Mouse (Mus musculus) midbrain, embryonic 10.5 days (tissue): ENCODE measurements at regions not wholly inside any gene's neighbourhood (a gene's known extent, or its start where the extent isn't known, plus 50 kb on each side); places are given as distances from the start of the nearest gene placed in this dataset.

Source experiments
- DNase-seq: peaks from one replicate; pipeline ENCODE4 v3.0.0-alpha.2; 2017; ENCODE audit warnings: low spot score
- H3K27ac ChIP-seq: fragments of 300-500 bp; sonication (generic); replicated peaks from 2 replicates; pipeline ENCODE4 v1.5.1; 2016; ENCODE audit warnings: mild to moderate bottlenecking
- H3K27me3 ChIP-seq: fragments of 300-500 bp; sonication (generic); 2 replicates; pipeline ENCODE4 v1.6.1; 2016; ENCODE audit warnings: low read depth, mild to moderate bottlenecking; ENCODE audit not compliant: poor library complexity, severe bottlenecking
- H3K36me3 ChIP-seq: fragments of 300-500 bp; sonication (generic); 2 replicates; pipeline ENCODE4 v1.6.1; 2016; ENCODE audit warnings: mild to moderate bottlenecking, moderate library complexity
- H3K4me1 ChIP-seq: fragments of 300-500 bp; sonication (generic); 2 replicates; pipeline ENCODE4 v1.6.1; 2016
- H3K4me3 ChIP-seq: fragments of 300-500 bp; sonication (generic); 2 replicates; pipeline ENCODE4 v1.5.1; 2016; ENCODE audit warnings: mild to moderate bottlenecking, moderate library complexity
- H3K9me3 ChIP-seq: fragments of 300-500 bp; sonication (generic); replicated peaks from 2 replicates; pipeline ENCODE4 v1.6.1; 2016; ENCODE audit warnings: mild to moderate bottlenecking
- WGBS: fragments of 180-500 bp; shearing (Covaris S2); methylation state at CpG from one replicate; pipeline ENCODE4 v1.1.7; 2016; 5-methylcytosine and 5-hydroxymethylcytosine counted together

GRCm38 (mm10) chr13:101918185-101918584 lies 150.2 kb upstream of the Pik3r1 start:
- WGBS = 81% methylated on average over 3 of the region's 3 CpGs
- no peaks in the 10 kb centered on the region for H3K36me3 ChIP-seq
- no peak overlapping the region for H3K27ac ChIP-seq
- H3K4me1 ChIP-seq = peaks cover 7% of the 10 kb centered on the region
- DNase-seq = no peak
- H3K27me3 ChIP-seq = no peaks in the 10 kb centered on the region
- no peak overlapping the region for H3K4me3 ChIP-seq
- no peaks in the 10 kb centered on the region for H3K9me3 ChIP-seq

GRCm38 (mm10) chr13:101919266-101919665 lies 151.2 kb upstream of the Pik3r1 start:
- no peak overlapping the region for H3K27ac ChIP-seq

DNA sequence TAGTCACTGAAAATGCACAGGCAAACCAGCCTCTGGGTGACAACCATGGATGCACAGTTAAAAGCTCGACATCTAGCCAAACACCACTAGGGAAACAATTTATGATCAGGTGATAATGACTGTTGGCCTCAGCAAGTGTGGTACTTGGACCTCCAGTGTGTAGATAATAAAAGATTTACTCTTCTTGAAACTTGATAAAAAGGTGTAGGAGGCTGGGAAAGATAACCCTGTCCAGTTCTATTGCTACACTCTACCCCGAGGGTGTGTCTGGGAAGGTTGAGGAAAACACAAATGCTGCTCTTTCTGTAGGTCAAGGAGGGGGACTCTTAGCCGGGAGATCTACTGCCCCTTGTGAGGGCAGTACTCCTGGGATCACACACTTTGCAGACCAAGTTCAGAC lies 152.4 kb upstream of the Pik3r1 start:
- DNase-seq = no peak
- Histone ChIP-seq H3K27me3 (no peaks in the 10 kb centered on the region), H3K27ac (no peak overlapping the region), H3K36me3 (no peaks in the 10 kb centered on the region), H3K9me3 (no peaks in the 10 kb centered on the region), H3K4me3 (no peak overlapping the region), H3K4me1 (peaks cover 11% of the 10 kb centered on the region)
- 84% methylated on average over 3 of the region's 3 CpGs for WGBS

More at GRCm38 (mm10) chr13:101919266-101919665, 151.2 kb upstream of the Pik3r1 start:
- 91% methylated on average over 5 of the region's 5 CpGs for WGBS
- H3K4me1 ChIP-seq = peaks cover 10% of the 10 kb centered on the region
- DNase-seq = no peak
- H3K27me3 ChIP-seq = no peaks in the 10 kb centered on the region
- H3K36me3 ChIP-seq = no peaks in the 10 kb centered on the region
- H3K9me3 ChIP-seq = no peaks in the 10 kb centered on the region
- no peak overlapping the region for H3K4me3 ChIP-seq

DNA sequence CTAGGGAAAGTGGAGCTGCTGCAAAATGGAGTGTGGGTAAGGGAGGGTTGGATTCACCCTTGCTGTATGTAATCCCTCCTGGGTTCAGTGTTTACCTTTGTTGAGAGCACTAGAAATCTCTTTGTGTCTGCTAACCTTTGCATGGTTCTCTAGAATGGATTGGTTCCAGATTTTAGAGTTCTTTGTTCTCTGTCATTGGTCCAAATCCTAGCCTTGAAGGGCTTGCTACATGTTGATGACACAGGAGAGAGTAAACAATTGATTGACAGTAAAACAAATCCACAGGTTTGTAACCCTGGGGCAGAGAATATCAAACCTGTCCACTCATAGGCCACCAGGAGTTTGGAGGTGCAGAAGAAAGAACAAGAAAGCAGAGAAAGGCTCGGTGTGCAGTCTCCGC lies 156.6 kb upstream of the Pik3r1 start:
- Histone ChIP-seq H3K9me3 (no peaks in the 10 kb centered on the region), H3K27me3 (no peaks in the 10 kb centered on the region), H3K4me1 (peaks cover 9% of the 10 kb centered on the region; the same call in 1 of the 2 replicates), H3K4me3 (no peak overlapping the region), H3K36me3 (no peaks in the 10 kb centered on the region), H3K27ac (no peak overlapping the region)
- WGBS = 94% methylated on average over 2 of the region's 2 CpGs
- no peak for DNase-seq

DNA sequence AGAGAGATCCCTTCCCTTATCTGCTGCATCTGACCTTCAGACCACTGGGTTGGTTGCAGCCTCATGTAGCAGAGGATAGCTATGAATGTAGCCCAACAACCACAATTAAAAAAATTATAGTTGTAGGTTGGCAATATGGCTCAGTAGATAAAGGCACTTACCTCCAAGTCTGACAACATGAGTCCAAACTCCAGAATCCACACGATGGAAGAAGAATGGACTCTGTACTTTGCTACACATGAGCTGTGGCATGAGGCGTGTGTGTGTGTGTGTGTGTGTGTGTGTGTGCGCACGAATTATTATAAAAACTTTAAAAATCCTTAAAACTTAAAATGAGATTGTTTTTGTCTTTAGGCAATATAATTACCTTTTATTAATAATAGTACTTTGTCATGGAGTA lies 163.2 kb upstream of the Pik3r1 start:
- H3K36me3 ChIP-seq = no peaks in the 10 kb centered on the region
- no peak for DNase-seq
- no peak overlapping the region for H3K27ac ChIP-seq
- H3K9me3 ChIP-seq = no peaks in the 10 kb centered on the region
- WGBS = 89% methylated on average over 4 of the region's 4 CpGs
- H3K27me3 ChIP-seq = no peaks in the 10 kb centered on the region
- H3K4me3 ChIP-seq = no peak overlapping the region
- 0 out of 2 replicates have a peak, but pooled peaks cover 2% of the 10 kb centered on the region for H3K4me1 ChIP-seq

- no peak for DNase-seq
- H3K27ac ChIP-seq = no peak overlapping the region
- H3K4me3 ChIP-seq = no peak overlapping the region
- 84% methylated on average over 1 of the region's 1 CpGs for WGBS
- H3K9me3 ChIP-seq = no peaks in the 10 kb centered on the region
- no peaks in the 10 kb centered on the region for H3K36me3 ChIP-seq
- H3K4me1 ChIP-seq = no peaks in the 10 kb centered on the region
- no peaks in the 10 kb centered on the region for H3K27me3 ChIP-seq
These were observed 163.9 kb upstream of the Pik3r1 start for GRCm38 (mm10) chr13:101931882-101932281.

DNA sequence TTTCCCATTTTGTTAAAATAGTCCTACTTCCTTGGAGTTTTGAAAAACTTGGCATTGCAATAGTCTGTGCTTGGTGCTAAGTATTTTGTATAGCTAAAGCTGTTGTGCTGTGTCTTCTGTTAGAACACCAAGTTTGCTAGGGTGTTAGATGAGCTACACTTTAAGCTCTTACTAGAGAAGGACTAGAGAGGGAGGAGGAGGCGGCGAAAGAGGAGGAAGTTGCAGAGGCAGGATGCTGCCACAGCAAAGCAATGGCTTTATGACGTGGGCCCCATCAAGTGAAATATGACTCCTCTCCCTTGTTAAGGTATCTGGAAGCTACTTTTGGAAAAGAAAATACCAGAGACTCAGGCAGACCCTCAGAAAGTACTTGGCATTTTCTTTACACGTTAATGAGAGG lies 167.8 kb upstream of the Pik3r1 start:
- WGBS = 56% methylated on average over 4 of the region's 4 CpGs
- no peaks in the 10 kb centered on the region for H3K36me3 ChIP-seq
- H3K27me3 ChIP-seq = no peaks in the 10 kb centered on the region
- H3K4me3 ChIP-seq = no peak overlapping the region
- DNase-seq = no peak
- no peaks in the 10 kb centered on the region for H3K4me1 ChIP-seq
- no peaks in the 10 kb centered on the region for H3K9me3 ChIP-seq
- H3K27ac ChIP-seq = no peak overlapping the region

DNA sequence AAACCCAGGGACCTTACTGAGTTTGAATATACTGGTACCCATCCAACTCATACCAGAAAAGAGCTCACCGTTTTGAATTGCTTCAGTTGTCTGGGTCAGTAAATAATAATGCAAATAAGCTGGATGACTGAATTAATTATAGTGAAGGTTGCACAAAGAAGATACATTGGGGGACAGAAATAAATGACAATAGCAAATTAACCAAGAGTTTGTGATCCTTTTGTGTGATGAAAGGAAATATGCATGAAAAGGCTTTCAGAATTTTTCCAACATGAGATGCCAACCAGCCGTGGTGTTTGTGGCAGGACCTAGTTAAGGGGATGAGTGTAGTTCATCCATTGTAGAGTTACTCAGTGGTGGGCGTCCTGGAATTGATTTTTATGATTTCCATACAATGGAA lies 186.5 kb upstream of the Pik3r1 start:
- no peak overlapping the region for H3K27ac ChIP-seq
- no peak overlapping the region for H3K4me3 ChIP-seq
- 81% methylated on average over 3 of the region's 3 CpGs for WGBS
- no peaks in the 10 kb centered on the region for H3K27me3 ChIP-seq
- H3K36me3 ChIP-seq = no peaks in the 10 kb centered on the region
- 0 out of 2 replicates have a peak, but pooled peaks cover 5% of the 10 kb centered on the region for H3K4me1 ChIP-seq
- no peaks in the 10 kb centered on the region for H3K9me3 ChIP-seq
- DNase-seq = no peak

GRCm38 (mm10) chr13:101955806-101956418 lies 187.9 kb upstream of the Pik3r1 start:
- H3K4me1 ChIP-seq = 0 out of 2 replicates have a peak, but pooled peaks cover 5% of the 10 kb centered on the region
- H3K27ac ChIP-seq = no peak overlapping the region
- no peak for DNase-seq
- no peaks in the 10 kb centered on the region for H3K36me3 ChIP-seq
- no peaks in the 10 kb centered on the region for H3K27me3 ChIP-seq
- H3K9me3 ChIP-seq = no peaks in the 10 kb centered on the region
- H3K4me3 ChIP-seq = no peak overlapping the region
- WGBS = 86% methylated on average over 7 of the region's 7 CpGs

- Histone ChIP-seq H3K4me1 (0 out of 2 replicates have a peak, but pooled peaks cover 5% of the 10 kb centered on the region), H3K9me3 (no peaks in the 10 kb centered on the region), H3K27me3 (no peaks in the 10 kb centered on the region), H3K27ac (no peak overlapping the region), H3K36me3 (no peaks in the 10 kb centered on the region), H3K4me3 (no peak overlapping the region)
- no peak for DNase-seq
- 91% methylated on average over 4 of the region's 4 CpGs for WGBS
These were observed 189.8 kb upstream of the Pik3r1 start for GRCm38 (mm10) chr13:101957782-101958181.

GRCm38 (mm10) chr13:101965537-101965936 lies 197.5 kb upstream of the Pik3r1 start:
- DNase-seq = no peak
- no peak overlapping the region for H3K27ac ChIP-seq
- no peaks in the 10 kb centered on the region for H3K36me3 ChIP-seq
- no peak overlapping the region for H3K4me3 ChIP-seq
- WGBS = 85% methylated on average over 7 of the region's 7 CpGs
- H3K27me3 ChIP-seq = no peaks in the 10 kb centered on the region
- H3K9me3 ChIP-seq = no peaks in the 10 kb centered on the region
- no peaks in the 10 kb centered on the region for H3K4me1 ChIP-seq

GRCm38 (mm10) chr13:101966799-101967397 lies 198.9 kb upstream of the Pik3r1 start:
- Histone ChIP-seq H3K4me3 (no peak overlapping the region), H3K36me3 (no peaks in the 10 kb centered on the region), H3K27me3 (no peaks in the 10 kb centered on the region), H3K27ac (no peak overlapping the region), H3K9me3 (no peaks in the 10 kb centered on the region), H3K4me1 (no peaks in the 10 kb centered on the region)
- no peak for DNase-seq
- 89% methylated on average over 8 of the region's 8 CpGs for WGBS

- no peak overlapping the region for H3K27ac ChIP-seq
- no peaks in the 10 kb centered on the region for H3K9me3 ChIP-seq
- no peaks in the 10 kb centered on the region for H3K4me1 ChIP-seq
- no peak overlapping the region for H3K4me3 ChIP-seq
- no peak for DNase-seq
- no peaks in the 10 kb centered on the region for H3K27me3 ChIP-seq
- H3K36me3 ChIP-seq = no peaks in the 10 kb centered on the region
- 76% methylated on average over 4 of the region's 4 CpGs for WGBS
These were observed 199.4 kb upstream of the Pik3r1 start for GRCm38 (mm10) chr13:101967466-101967865.
